Mouse (Mus musculus) monocyte, adult 2 months (primary cell): ENCODE data around the gene Utp15.

Experiments used
- DNase-seq, 2 experiments: peaks; one replicate each; pipeline ENCODE4 v3.0.0; 2022; ENCODE audit warnings: low spot score in 2 of 2, low read depth in 1 of 2

Utp15 gene

GRCm38 (mm10) chr13:98262636-98263457 is at the start of gene Utp15, which contains the start of gene Ankra2:
Gene Utp15, minus strand, starts transcription at chr13:98263041.
Gene Ankra2, plus strand, starts transcription at chr13:98263074.
- DNase-seq = peak; percentile 95 to 98

DNA sequence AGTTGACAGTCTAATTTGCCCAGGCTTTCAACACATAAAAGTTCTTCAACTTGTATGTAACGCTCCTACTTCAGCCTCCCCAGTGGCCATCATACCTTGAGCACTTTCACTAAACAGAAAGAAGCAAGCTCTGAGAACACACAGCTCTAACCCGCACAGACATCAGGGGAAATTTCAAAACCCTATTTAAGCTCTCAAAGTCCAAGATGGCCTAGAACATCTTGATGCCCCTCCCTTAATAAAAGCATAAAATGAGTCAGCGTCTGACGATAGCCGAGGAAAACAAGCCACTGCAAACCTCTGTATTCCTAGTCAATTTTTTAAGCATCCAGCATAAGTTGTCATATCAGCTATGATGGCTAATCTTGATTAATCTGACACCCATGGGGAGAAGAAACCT is 48.8 kb upstream of the Utp15 start:
- no peak for DNase-seq

GRCm38 (mm10) chr13:98308724-98309123 is 45.9 kb upstream of the Utp15 start:
- DNase-seq = no peak

- no peak for DNase-seq
Measured at GRCm38 (mm10) chr13:98308004-98308403, 45.2 kb upstream of the Utp15 start.

GRCm38 (mm10) chr13:98306852-98307475 is 44.1 kb upstream of the Utp15 start:
- DNase-seq = no peak

- no peak for DNase-seq
Measured at GRCm38 (mm10) chr13:98306393-98306792, 43.6 kb upstream of the Utp15 start.

- no peak for DNase-seq
Measured at GRCm38 (mm10) chr13:98305257-98305656, 42.4 kb upstream of the Utp15 start.

- peak; percentile 7 to 52 for DNase-seq
Measured at GRCm38 (mm10) chr13:98298833-98299758, 36.3 kb upstream of the Utp15 start.

DNA sequence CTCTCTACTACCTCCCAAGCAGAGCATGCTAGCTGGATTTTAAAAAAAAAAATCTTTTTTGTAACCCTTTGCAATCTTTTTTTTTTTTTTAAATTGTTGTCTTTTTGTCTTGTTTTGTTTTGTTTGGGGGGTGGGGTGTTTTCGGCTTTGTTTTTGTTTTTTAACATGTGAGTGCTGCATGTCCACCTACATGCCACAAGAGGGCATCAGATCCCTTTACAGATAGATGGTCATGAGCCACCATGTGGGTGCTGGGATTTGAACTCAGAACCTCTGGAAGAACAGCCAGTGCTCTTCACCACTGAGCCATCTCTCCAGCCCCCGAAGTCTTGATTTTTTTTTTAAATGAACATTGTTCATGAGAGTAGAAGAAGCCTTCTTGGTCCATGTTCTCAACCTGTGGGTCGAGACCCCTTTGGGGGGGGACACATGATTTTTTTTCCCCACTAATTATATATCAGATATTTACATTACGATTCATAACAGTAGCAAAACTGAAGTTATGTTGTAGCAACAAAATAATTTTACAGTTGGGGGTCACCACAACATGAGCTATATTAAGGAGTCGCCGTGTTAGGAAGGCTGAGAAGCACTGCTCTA is 35.1 kb upstream of the Utp15 start:
- DNase-seq = no peak

DNA sequence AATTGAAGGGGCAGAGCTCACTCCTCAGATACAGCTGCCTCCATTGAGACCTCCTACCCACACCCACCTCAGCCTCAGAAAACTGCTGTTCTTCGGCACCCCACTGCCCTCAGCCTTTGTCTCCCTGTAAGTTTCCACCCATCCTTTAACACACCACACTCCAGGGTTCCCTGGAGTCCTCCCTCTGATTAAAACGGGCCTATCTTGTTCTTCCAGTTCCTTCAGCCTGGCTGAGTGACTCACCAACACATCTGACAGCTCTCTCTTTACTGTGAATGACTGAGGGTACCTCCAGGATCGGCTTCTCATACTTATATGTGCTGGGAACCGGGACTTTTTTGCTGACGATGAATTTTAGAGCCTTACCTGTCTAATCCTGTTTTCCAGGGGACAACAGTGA is 33.2 kb upstream of the Utp15 start:
- DNase-seq = no peak

GRCm38 (mm10) chr13:98291712-98292111 is 28.9 kb upstream of the Utp15 start:
- no peak for DNase-seq

- no peak for DNase-seq
Measured at GRCm38 (mm10) chr13:98290719-98291118, 27.9 kb upstream of the Utp15 start.

DNA sequence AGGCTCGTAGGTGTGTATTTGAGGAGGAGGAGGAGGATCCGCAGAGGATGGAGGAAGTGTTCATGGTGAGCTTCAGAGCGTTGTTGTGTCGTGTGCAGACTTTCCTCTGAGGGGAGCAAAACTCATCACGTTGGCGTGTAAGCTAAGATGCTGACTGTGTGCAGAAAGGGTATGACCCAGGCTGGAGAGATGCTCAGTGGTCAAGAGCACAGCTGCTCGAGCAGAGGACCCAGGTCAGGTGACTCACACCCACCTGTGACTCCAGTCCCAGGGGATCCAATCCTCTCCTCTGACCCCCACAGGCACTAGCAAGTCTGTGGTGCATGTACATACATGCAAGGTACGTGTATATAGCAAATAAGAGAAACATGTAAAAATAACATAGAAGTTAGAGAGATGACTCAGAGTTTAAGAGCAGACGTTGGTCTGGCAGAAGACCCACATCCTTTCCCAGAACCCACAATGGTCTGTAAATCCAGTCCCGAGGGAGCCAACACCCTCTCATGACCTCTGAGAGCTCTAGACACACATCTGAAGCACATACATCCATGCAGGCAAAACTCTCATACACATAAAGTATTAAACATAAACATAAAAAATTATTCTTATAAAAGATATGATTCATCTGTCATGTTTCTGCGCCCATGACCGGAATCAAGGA is 18.3 kb upstream of the Utp15 start:
- no peak for DNase-seq

GRCm38 (mm10) chr13:98279686-98280085 is 16.8 kb upstream of the Utp15 start, which contains the start of gene Gm21976:
Gene Gm21976, plus strand, starts transcription at chr13:98279887.
- no peak for DNase-seq

DNA sequence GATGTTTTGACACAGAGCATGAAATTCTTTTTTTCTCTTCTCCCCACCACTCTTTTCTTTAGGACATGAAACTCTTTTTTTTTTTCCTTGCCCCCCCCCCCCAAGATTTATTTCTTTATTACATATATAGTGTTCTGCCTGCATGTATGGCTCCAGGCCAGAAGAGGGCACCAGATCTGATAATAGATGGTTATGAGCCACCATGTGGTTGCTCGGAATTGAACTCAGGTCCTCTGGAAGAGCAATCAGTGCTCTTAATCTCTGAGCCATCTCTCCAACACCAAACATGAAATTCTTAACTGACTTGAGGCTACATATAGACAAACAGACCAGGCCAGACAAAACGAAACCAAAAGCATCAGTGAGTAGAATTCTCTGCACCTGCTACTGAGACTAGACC is 14.7 kb upstream of the Utp15 start:
- no peak for DNase-seq

GRCm38 (mm10) chr13:98276253-98276652 is 13.4 kb upstream of the Utp15 start:
- DNase-seq = no peak

DNA sequence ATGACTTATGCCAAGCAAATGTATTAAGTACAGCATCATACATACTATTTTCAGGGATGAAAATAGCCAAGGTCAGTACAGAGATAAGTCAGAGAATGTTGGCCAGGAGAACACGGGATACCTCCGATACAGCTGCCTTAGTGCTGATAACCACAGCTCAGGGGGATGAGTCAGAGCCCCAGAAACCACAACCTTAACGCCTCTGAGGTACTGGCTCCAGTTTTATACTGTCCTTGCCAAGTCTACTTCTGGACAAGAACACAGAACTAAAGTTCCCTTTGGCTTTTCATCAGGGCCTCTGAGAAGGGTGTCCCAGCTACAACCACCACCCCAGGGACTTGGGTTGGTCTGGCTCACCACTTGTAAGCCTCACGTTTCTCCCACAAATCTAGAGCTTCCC is 12.8 kb upstream of the Utp15 start:
- DNase-seq = no peak

DNA sequence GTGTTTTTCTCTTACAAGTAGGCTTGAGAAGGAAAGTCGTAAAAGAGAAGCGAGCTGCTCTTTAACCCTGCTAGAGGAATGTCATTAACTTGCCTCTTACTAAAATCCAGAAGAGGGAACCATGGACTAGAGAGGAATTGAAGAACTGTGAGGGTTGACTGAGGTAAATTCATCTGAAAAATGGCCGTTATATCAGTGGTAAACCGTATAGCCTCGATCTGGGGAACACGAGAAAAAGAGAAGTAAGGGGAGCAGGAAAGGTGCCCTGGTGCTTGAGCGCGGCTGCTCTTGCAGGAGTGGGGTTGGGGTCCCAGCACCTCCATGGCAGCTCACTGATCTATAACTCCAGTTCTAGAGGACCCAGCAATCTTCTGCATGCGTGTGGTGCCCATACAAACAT is 11.2 kb upstream of the Utp15 start:
- no peak for DNase-seq

DNA sequence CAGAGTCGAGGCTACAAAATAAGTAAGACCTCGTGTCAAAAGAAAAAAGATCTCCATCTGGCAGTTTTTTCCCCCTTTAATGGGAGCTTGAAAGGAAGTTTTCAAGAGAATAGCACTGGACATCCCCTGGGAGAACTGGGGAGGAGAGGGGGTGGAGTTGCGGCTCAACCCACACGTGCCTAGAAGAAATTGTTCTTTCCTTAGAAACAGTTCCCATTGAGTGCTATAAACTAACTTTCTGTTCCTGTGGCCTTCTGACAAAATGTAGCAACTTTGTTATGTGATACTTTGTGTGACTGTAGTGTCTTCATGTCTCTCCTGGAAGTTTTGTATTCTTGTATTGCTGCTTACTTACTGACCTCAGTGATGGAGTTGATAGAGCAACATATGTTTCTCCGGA is 1.3 kb upstream of the Utp15 start:
- DNase-seq = no peak

- no peak for DNase-seq
Measured at GRCm38 (mm10) chr13:98263458-98263987, 682 bp upstream of the Utp15 start.
